Mouse (Mus musculus) MEL (cell line): Measurements from ENCODE around the gene Nup93. TPM values are rescaled to one million over a fixed set of nuclear protein-coding genes. Genes with fewer than 3 reads are reported as not detected.

Source experiments
- DNase-seq: peaks from one replicate; pipeline ENCODE4 v3.0.0; 2011; ENCODE audit warnings: low read depth, low spot score
- H3K27ac ChIP-seq: 2 replicates; pipeline ENCODE4 v1.5.1; 2012; ENCODE audit warnings: low read depth, mild to moderate bottlenecking, control low read depth, low read length, moderate library complexity; ENCODE audit not compliant: control insufficient read depth
- H3K27me3 ChIP-seq, 2 experiments: fragments of 150-350 bp in 1 of 2; sonication (generic) in 1 of 2; 2 replicates each; pipeline ENCODE4 v1.6.1; 2012; ENCODE audit warnings: low read length in 2 of 2, mild to moderate bottlenecking in 2 of 2, improper control_type of control experiment in 1 of 2, moderate library complexity in 1 of 2; ENCODE audit not compliant: insufficient read depth in 2 of 2, control insufficient read depth in 1 of 2
- H3K36me3 ChIP-seq, 2 experiments: 2 replicates each; pipeline ENCODE4 v1.6.1; 2012 to 2014; ENCODE audit warnings: low read length in 2 of 2, improper control_type of control experiment in 1 of 2, inconsistent platforms in 1 of 2, mild to moderate bottlenecking in 1 of 2; ENCODE audit not compliant: insufficient read depth in 2 of 2, control insufficient read depth in 1 of 2
- H3K4me1 ChIP-seq, 2 experiments: fragments of 150-350 bp in 1 of 2; sonication (generic) in 1 of 2; 2 replicates each; pipeline ENCODE4 v1.6.1; 2012; ENCODE audit warnings: low read length in 2 of 2, improper control_type of control experiment in 1 of 2, mild to moderate bottlenecking in 1 of 2; ENCODE audit not compliant: insufficient read depth in 2 of 2, control insufficient read depth in 1 of 2
- H3K4me3 ChIP-seq, 2 experiments: fragments of 150-350 bp in 1 of 2; sonication (generic) in 1 of 2; 2 replicates each; pipeline ENCODE4 v1.5.1; 2012; ENCODE audit warnings: low read depth in 2 of 2, low read length in 2 of 2, mild to moderate bottlenecking in 2 of 2, moderate library complexity in 2 of 2, control low read depth in 1 of 2, improper control_type of control experiment in 1 of 2; ENCODE audit not compliant: control insufficient read depth in 1 of 2, insufficient read depth in 1 of 2
- H3K79me2 ChIP-seq: 2 replicates; pipeline ENCODE4 v1.6.1; 2012; ENCODE audit warnings: mild to moderate bottlenecking, low read length, moderate library complexity; ENCODE audit not compliant: control insufficient read depth, poor library complexity, insufficient read depth
- H3K9ac ChIP-seq: 2 replicates; pipeline ENCODE4 v1.6.1; 2012; ENCODE audit warnings: low read depth, mild to moderate bottlenecking, control low read depth, low read length, moderate library complexity; ENCODE audit not compliant: control insufficient read depth, poor library complexity, severe bottlenecking
- H3K9me3 ChIP-seq: fragments of 150-350 bp; sonication (generic); replicated peaks from 2 replicates; pipeline ENCODE4 v1.6.1; 2012; ENCODE audit warnings: mild to moderate bottlenecking, low read length, improper control_type of control experiment, moderate library complexity; ENCODE audit not compliant: insufficient read depth
- BHLHE40 ChIP-seq: IDR thresholded peaks from 2 replicates; pipeline ENCODE4 v1.6.1; 2012; ENCODE audit warnings: low read depth, mild to moderate bottlenecking, inconsistent platforms, low read length, improper control_type of control experiment, borderline replicate concordance
- CHD2 ChIP-seq: IDR thresholded peaks from 2 replicates; pipeline ENCODE4 v1.6.1; 2011; ENCODE audit warnings: low read length, improper control_type of control experiment
- CTCF ChIP-seq, 3 experiments: IDR thresholded peaks in 2 of 3; conservative IDR thresholded peaks in 1 of 3; 2 replicates each; pipeline ENCODE4 v1.5.1; 2011 to 2012; ENCODE audit warnings: low read length in 3 of 3, low read depth in 2 of 3, mild to moderate bottlenecking in 2 of 3, improper control_type of control experiment in 1 of 3, inconsistent platforms in 1 of 3, mixed read lengths in 1 of 3, moderate library complexity in 1 of 3; ENCODE audit not compliant: control insufficient read depth in 1 of 3, insufficient read depth in 1 of 3, poor library complexity in 1 of 3, severe bottlenecking in 1 of 3
- E2F4 ChIP-seq: IDR thresholded peaks from 2 replicates; pipeline ENCODE4 v1.6.1; 2011; ENCODE audit warnings: low read depth, low read length, improper control_type of control experiment, borderline replicate concordance
- EP300 ChIP-seq, 2 experiments: IDR thresholded peaks; 2 replicates each; pipeline ENCODE4 v1.6.1; 2011; ENCODE audit warnings: improper control_type of control experiment in 2 of 2, low read length in 2 of 2, low read depth in 1 of 2, mild to moderate bottlenecking in 1 of 2
- ETS1 ChIP-seq: IDR thresholded peaks from 2 replicates; pipeline ENCODE4 v1.6.1; 2012; ENCODE audit warnings: low read depth, mild to moderate bottlenecking, inconsistent platforms, low read length, improper control_type of control experiment, moderate library complexity
- GABPA ChIP-seq: IDR thresholded peaks from 2 replicates; pipeline ENCODE4 v1.6.1; 2012; ENCODE audit warnings: low read depth, mild to moderate bottlenecking, inconsistent platforms, low read length, improper control_type of control experiment, moderate library complexity
- HCFC1 ChIP-seq: IDR thresholded peaks from 2 replicates; pipeline ENCODE4 v1.6.1; 2012; ENCODE audit warnings: low read depth, mild to moderate bottlenecking, inconsistent platforms, low read length, improper control_type of control experiment, moderate library complexity
- JUND ChIP-seq: IDR thresholded peaks from 2 replicates; pipeline ENCODE4 v1.6.1; 2011; ENCODE audit warnings: low read depth, mild to moderate bottlenecking, improper control_type of control experiment, low read length
- KAT2A ChIP-seq: conservative IDR thresholded peaks from 2 replicates; pipeline ENCODE4 v1.6.1; 2012; ENCODE audit warnings: low read depth, low read length, improper control_type of control experiment, inconsistent platforms
- MAFK ChIP-seq: IDR thresholded peaks from 2 replicates; pipeline ENCODE4 v1.6.1; 2011; ENCODE audit warnings: low read depth, mild to moderate bottlenecking, low read length, improper control_type of control experiment, borderline replicate concordance
- MAX ChIP-seq: IDR thresholded peaks from 2 replicates; pipeline ENCODE4 v1.6.1; 2011; ENCODE audit warnings: low read length, improper control_type of control experiment
- MAZ ChIP-seq: IDR thresholded peaks from 2 replicates; pipeline ENCODE4 v1.6.1; 2012; ENCODE audit warnings: low read depth, mild to moderate bottlenecking, inconsistent platforms, low read length, improper control_type of control experiment
- MXI1 ChIP-seq: IDR thresholded peaks from 2 replicates; pipeline ENCODE4 v1.6.1; 2011; ENCODE audit warnings: mild to moderate bottlenecking, low read depth, low read length, improper control_type of control experiment
- MYC ChIP-seq: IDR thresholded peaks from 2 replicates; pipeline ENCODE4 v1.6.1; 2011; ENCODE audit warnings: low read depth, mild to moderate bottlenecking, low read length, improper control_type of control experiment, moderate library complexity
- POLR2A ChIP-seq, 2 experiments: IDR thresholded peaks; 2 replicates each; pipeline ENCODE4 v1.6.1; 2011 to 2012; ENCODE audit warnings: low read length in 2 of 2, mild to moderate bottlenecking in 2 of 2, control low read depth in 1 of 2, improper control_type of control experiment in 1 of 2, low read depth in 1 of 2, moderate library complexity in 1 of 2; ENCODE audit not compliant: control insufficient read depth in 1 of 2, insufficient read depth in 1 of 2, poor library complexity in 1 of 2
- POLR2AphosphoS5 ChIP-seq: IDR thresholded peaks from 2 replicates; pipeline ENCODE4 v1.6.1; 2012; ENCODE audit warnings: low read depth, borderline replicate concordance, mild to moderate bottlenecking, inconsistent platforms, low read length, moderate library complexity, mixed read lengths
- RCOR1 ChIP-seq: IDR thresholded peaks from 2 replicates; pipeline ENCODE4 v1.6.1; 2012; ENCODE audit warnings: low read depth, mild to moderate bottlenecking, inconsistent platforms, low read length, improper control_type of control experiment
- SMC3 ChIP-seq: IDR thresholded peaks from 2 replicates; pipeline ENCODE4 v1.6.1; 2011; ENCODE audit warnings: low read depth, low read length, improper control_type of control experiment
- TBP ChIP-seq: IDR thresholded peaks from 2 replicates; pipeline ENCODE4 v1.8.0; 2011; ENCODE audit warnings: low read depth, low read length, improper control_type of control experiment
- TCF12 ChIP-seq: IDR thresholded peaks from 2 replicates; pipeline ENCODE4 v1.6.1; 2014; ENCODE audit warnings: low read depth, mild to moderate bottlenecking, inconsistent platforms, low read length, improper control_type of control experiment, moderate library complexity
- UBTF ChIP-seq: IDR thresholded peaks from 2 replicates; pipeline ENCODE4 v1.6.1; 2012; ENCODE audit warnings: low read depth, mild to moderate bottlenecking, inconsistent platforms, low read length, improper control_type of control experiment, moderate library complexity, borderline replicate concordance; ENCODE audit not compliant: insufficient read depth
- USF1 ChIP-seq: IDR thresholded peaks from 2 replicates; pipeline ENCODE4 v1.6.1; 2014; ENCODE audit warnings: low read depth, mild to moderate bottlenecking, inconsistent platforms, low read length, improper control_type of control experiment, moderate library complexity
- USF2 ChIP-seq, 2 experiments: IDR thresholded peaks; 2 replicates each; pipeline ENCODE4 v1.6.1; 2011 to 2012; ENCODE audit warnings: improper control_type of control experiment in 2 of 2, low read length in 2 of 2, borderline replicate concordance in 1 of 2, inconsistent platforms in 1 of 2, low read depth in 1 of 2, mild to moderate bottlenecking in 1 of 2; ENCODE audit not compliant: insufficient read depth in 1 of 2
- ZC3H11A ChIP-seq: IDR thresholded peaks from 2 replicates; pipeline ENCODE4 v1.6.1; 2012; ENCODE audit warnings: low read depth, mild to moderate bottlenecking, inconsistent platforms, low read length, improper control_type of control experiment
- ZKSCAN1 ChIP-seq: IDR thresholded peaks from 2 replicates; pipeline ENCODE4 v1.6.1; 2012; ENCODE audit warnings: low read depth, mild to moderate bottlenecking, inconsistent platforms, low read length, improper control_type of control experiment, moderate library complexity
- ZMIZ1 ChIP-seq: IDR thresholded peaks from 2 replicates; pipeline ENCODE4 v1.6.1; 2012; ENCODE audit warnings: low read depth, mild to moderate bottlenecking, inconsistent platforms, low read length, improper control_type of control experiment, moderate library complexity
- ZNF384 ChIP-seq: IDR thresholded peaks from 2 replicates; pipeline ENCODE4 v1.6.1; 2012; ENCODE audit warnings: low read depth, mild to moderate bottlenecking, inconsistent platforms, low read length, improper control_type of control experiment
- polyA plus RNA-seq, 2 experiments: library from polyadenylated mRNA; stranded (reverse) in 1 of 2; unstranded in 1 of 2; fragments of >175 nt in 1 of 2; fragments of >200 nt in 1 of 2; gene quantifications; 2 replicates each; pipeline versions ENCODE4 v1.2.1 to v1.2.4; 2012; ENCODE audit warnings: low replicate concordance in 2 of 2, low read depth in 1 of 2; ENCODE audit not compliant: insufficient read length in 2 of 2, insufficient read depth in 1 of 2, missing spikeins in 1 of 2
- total RNA-seq: library from RNA; depleted of rRNA; stranded (reverse); fragments of 300-350 nt; gene quantifications from 2 replicates; pipeline ENCODE4 v1.2.3, GENCODE M21; 2012

Gene Nup93
- total and polyA plus RNA-seq, 3 experiments = 71.6 to 292 (median 110) TPM

DNA sequence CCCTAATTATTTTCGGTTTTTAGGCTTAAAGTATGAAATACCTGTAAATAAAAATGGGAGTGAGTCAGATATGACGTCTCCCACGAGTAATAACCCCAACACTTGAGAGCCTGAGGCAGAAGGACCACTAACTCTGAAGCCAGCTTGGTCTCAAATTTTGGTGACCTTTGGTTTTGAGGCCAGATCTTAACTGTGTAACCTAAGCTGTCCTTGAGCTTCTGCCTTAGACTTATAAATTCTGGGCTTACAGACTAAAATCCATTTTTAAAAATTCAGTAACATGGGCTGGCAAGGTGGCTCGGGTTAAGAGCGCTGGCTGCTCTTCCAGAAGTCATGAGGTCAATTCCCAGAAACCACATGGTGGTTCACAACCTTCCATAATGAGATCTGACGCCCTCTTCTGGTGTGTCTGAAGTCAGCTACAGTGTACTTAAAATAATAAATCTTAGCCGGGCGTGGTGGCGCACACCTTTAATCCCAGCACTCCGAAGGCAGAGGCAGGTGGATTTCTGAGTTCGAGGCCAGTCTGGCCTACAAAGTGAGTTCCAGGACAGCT lies 40.4 kb upstream of the Nup93 start (continued):
- TF ChIP-seq E2F4 (no peak), EP300 (IDR thresholded peaks at IDR 0.05; ENCODE audit: low read depth in 1 of 2, low read length in 2 of 2) (no peak), TCF12 (no peak), MAFK (no peak)
- TF ChIP-seq, all 39 proteins: peak for 11

DNA sequence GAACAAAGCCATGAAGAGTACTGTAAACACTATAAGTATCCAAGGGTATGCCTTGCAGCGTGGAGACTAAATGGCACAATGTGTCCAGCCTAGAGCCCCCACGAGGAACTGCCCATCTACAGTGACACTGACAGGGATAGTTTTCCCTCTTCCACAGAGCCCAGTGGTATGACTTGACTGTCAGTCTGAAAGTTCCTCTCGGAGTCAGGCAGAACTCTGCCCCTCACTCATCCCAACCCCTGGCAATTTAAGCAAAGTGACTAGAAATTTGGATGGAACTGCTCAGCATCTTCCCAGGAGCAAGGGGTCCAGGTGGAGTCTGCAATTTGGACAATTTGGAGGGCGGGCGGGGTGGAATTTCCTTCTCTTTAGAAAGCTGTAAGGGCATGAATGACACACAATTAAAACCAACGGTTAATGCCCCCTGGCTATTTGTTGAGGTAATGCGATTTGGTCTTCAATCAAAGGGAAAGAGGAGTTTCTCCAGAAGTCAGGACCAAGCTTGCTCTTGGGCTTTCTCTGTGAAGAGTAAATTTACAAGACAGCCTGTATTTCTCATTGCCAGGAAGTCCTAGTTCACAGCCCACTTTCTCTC lies 39.6 kb upstream of the Nup93 start:
- H3K9me3 ChIP-seq = no peaks in the 10 kb centered on the region
- H3K4me3 ChIP-seq = peak overlapping the region in 1 of 2 experiments; percentile 74; a peak in 2 of 4 replicates
- no peaks in the 10 kb centered on the region for H3K27me3 ChIP-seq
- peak; percentile 80 for DNase-seq
- H3K4me1 ChIP-seq = peaks cover 11 to 35% of the 10 kb centered on the region in 2 experiments
- H3K9ac ChIP-seq = peak overlapping the region; percentile 78
- TF ChIP-seq KAT2A (no peak), POLR2A (IDR thresholded peaks at IDR 0.05; ENCODE audit: control insufficient read depth in 1 of 2, insufficient read depth in 1 of 2, low read depth in 1 of 2, low read length in 2 of 2, poor library complexity in 1 of 2) (peak in 1 of 2 experiments; percentile 31; a peak in 1 of 4 replicates), MXI1 (peak; percentile 39), E2F4 (no peak), MAX (no peak), GABPA (no peak), MYC (no peak), ZMIZ1 (no peak), ZNF384 (no peak), HCFC1 (no peak), TBP (no peak), ZC3H11A (no peak), CHD2 (no peak), POLR2AphosphoS5 (no peak), USF1 (no peak), ZKSCAN1 (no peak), CTCF (IDR thresholded peaks at IDR 0.05 in 2 of 3, conservative IDR thresholded peaks at IDR 0.05 in 1 of 3; ENCODE audit: control insufficient read depth in 1 of 3, insufficient read depth in 1 of 3, low read depth in 2 of 3, low read length in 3 of 3, poor library complexity in 1 of 3, severe bottlenecking in 1 of 3) (peak in 1 of 3 experiments; percentile 54; a peak in 3 of 6 replicates), ETS1 (no peak; the same call in 1 of the 2 replicates), BHLHE40 (no peak), RCOR1 (no peak), SMC3 (peak; percentile 38; the same call in 1 of the 2 replicates), JUND (no peak), TCF12 (no peak), MAZ (no peak), UBTF (no peak), USF2 (IDR thresholded peaks at IDR 0.05; ENCODE audit: borderline replicate concordance in 1 of 2, insufficient read depth in 1 of 2, low read depth in 1 of 2, low read length in 2 of 2) (no peak)
- peaks cover 28% of the 10 kb centered on the region for H3K79me2 ChIP-seq
- peak overlapping the region; percentile 14; the same call in 1 of the 2 replicates for H3K27ac ChIP-seq
- H3K36me3 ChIP-seq = peaks cover 0 to 26% of the 10 kb centered on the region in 2 experiments; a peak in 2 of 4 replicates
